Mouse (Mus musculus): Measurements from ENCODE around the gene Polk.

Polk gene
- long read RNA-seq, experiment 1, full-length matches to known transcripts = 10 of 17 reads
- long read RNA-seq, experiment 1, partial matches to known transcripts = 3 of 17 reads
- long read RNA-seq, experiment 1, other reads (novel, unspliced or antisense) = 4 of 17 reads
- long read RNA-seq, experiment 2, full-length matches to known transcripts = 2 of 10 reads
- long read RNA-seq, experiment 2, partial matches to known transcripts = 5 of 10 reads
- long read RNA-seq, experiment 2, other reads (novel, unspliced or antisense) = 3 of 10 reads

DNA sequence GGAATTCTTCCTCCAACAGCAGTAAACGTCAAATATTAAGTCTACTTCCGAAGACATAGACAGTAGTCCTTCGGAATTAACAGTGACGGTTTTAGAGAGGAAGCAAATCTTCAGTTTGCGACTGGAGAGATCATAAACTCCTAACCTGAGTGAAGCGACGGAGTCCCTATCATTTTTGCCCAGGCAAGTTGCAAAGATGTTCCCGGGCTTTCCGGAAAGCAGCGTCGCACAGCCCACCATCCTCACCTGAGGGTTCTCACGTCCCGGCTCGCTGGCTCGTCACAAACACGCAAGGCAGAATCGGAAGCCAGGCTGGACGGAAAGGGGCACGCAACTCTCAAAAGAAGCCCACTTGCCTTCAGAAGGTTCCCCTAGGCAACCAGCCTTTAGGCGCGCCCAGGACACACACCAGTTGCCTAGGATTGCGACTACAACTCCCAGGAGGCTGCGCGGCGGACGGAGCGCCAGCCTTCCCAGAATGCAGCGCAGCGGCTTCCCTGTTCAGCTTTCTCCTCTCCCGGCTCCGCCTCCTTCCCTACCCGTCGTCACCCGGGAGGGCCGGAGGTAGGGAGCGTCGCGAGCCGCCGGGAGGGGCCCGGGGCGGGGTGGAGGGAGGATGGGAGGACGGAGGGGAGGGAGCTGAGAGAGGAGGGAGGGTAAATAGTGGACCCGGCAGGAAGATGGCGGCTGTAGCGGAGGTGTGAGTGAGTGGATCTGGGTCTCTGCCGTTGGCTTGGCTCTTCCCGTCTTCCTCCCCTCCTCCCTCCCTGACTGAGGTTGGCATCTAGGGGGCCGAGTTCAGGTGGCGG lies at the start of gene Polk, which contains the start of gene Col4a3bp:
Gene Polk (minus strand): TSS at position 499 of the 809 bp plus-strand sequence.
Gene Col4a3bp (plus strand): TSS at position 538 of the 809 bp plus-strand sequence.
- intact Hi-C loops (cut with DNase I) = loop anchor here (5.0 kb wide), 2 partner anchors 50 to 110 kb away; no protein-coding TSS in a partner anchor

DNA sequence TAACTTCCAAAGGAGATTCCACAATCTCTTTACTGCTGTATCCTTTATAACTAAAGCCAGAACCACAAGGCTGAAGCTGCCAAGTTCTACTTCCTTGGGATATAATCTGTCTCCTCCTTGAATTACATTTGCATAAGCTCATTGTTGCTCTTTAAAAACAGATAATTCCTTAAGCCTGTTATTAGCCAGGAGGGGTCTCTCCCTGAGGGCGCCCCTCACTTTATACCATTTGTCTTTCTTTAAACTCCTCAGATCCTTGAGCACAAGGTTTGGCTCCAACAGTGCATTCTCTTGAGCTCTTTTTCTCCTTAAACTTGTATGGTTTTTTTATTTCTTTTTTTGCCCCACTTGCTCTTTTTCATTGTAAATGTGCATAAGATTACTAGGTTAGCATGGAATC lies 46.3 kb upstream of the Polk start:
- intact Hi-C loops (cut with DNase I) = no loop called here

DNA sequence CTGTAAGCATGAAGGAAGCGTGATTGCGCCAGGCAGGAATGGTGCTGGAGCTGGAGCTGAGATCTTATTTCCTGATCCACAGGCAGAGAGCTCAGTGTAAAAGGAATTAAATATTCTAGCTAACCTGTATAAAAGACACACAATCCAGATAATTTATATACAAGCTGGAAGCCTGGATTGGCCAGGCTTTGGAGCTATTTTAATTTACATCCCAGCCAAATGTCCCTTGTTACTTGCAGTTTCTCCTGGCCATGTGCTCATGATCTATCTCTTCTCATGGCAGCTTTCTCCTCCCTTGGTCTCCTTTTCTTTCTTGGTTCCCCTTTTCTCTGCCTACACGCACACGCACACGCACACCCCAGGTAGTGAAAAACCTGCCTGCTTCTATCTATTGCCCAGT lies 44.2 kb upstream of the Polk start:
- intact Hi-C loops (cut with DNase I) = no loop called here

DNA sequence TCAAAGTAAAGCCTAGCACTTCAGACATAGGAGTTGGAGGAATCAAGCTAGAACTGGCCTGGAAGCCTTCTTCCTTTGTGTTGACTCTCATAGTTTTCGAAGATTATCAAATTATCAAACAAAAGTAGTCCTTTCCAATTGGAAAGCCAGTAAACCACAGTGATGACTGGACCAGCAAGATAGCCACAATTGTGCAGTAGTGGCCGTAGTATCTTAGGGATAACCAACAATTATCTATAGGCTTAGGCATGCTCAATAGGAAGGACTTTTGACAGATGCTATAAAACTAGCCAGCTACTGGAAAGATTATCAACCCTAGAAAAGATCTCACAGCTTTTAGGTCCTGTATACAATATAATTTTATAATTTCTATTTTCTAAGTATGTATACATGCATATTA lies 41.8 kb upstream of the Polk start:
- intact Hi-C loops (cut with DNase I) = no loop called here

DNA sequence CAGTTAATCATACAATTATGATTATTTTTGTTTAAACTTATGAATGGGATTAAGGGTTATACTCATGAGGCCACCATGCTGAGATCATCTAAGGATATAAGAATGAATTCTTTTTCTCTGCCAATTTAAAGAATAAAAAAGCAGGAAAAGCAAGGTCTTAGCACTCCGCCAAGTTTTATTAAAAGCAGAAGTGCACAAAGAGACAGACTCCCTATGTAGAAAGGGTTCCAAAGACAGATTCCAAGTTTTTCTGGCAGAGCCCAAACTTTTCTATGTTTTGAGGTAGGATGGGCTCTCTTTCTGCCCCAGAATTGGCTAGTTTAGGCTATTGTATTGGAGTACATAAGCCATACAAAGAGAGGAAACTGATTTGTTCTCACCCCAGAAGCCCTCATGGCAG lies 37.6 kb upstream of the Polk start:
- intact Hi-C loops (cut with DNase I) = no loop called here

DNA sequence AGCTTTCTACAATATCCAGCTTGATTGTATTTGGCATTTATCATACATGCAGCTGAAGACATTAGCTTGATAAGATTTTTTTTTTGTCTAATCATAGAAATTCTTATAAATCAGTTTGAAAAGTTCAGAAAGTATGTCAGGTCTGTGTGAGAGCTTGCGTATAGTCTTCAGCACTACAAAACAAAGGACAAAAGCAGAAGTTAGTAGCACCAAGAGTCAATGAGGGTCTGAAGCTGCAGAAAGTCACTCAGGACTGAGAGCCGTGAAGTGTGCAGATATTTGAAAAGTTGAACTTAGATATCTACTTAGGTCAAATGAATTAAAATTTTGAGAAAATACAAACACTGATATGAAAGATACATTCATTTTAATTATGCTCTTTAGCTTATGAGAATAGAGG lies 36.7 kb upstream of the Polk start:
- intact Hi-C loops (cut with DNase I) = no loop called here

DNA sequence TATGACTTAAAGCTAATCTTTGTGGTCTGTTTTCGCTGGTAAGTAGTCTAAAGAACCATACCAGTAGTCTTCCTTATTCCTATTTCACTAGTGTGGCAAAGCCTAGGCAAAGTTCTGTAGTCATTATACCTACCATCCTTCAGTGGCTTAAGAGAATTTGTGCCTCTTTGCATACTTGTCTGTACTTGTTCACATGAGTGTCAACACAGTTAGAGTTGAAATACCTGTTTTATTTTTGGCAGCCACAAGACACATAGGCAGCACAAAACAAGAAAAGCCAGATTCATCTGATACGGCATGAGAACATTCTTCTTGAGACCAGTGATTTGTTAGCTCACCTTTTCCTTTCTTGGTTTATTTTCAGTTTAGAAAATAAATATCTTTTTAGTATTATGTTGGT lies 31.8 kb upstream of the Polk start:
- intact Hi-C loops (cut with DNase I) = no loop called here

DNA sequence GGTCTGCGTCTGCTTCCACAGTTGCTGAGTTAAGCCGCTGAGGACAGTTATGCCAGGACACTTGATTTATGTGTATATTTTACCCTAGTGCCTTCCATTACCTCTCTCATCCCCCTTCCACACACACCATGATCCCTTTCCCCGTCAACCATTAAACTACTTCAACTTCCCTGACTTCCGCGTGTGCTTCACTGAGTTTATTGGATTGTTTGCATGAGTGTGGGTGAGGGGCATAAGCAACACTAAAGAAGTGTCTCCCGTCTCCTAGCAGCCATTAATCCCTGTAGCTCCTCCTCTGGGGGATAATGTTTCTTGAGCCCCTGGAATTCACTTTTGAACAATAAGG lies 28.6 kb upstream of the Polk start:
- intact Hi-C loops (cut with DNase I) = no loop called here

DNA sequence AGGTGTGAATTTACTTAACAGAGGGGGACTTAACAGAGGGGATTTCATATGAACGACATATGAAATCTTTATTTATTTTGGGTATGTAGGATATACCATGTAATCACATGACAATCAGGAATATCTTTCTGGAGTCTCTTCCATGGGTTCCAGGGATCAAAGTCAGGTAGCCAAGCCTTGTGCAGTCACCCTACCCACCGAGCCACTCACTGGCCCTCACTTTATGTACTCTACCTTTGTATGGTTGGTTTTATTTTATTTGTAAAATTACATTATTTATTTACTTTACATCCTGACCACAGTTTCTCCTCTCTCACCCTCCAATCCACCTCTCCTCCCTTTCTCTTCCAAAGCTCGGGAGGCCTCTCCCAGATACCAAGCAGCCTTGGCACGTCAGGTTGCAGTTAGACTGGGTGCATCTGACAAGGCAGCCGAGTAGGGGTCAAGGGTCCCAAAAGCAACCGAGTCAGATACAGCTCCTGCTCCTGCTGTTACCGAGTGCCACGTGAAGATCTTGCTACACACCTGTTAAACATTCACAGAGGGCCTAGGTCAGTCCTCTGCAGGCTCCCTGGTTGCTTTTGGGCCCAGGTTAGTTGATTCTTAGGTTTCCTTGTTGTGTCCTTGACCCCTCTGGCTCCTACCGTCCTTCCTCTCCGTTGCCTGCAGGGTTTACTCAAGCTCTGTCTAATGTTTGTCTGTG lies 28.1 kb upstream of the Polk start:
- intact Hi-C loops (cut with DNase I) = no loop called here

DNA sequence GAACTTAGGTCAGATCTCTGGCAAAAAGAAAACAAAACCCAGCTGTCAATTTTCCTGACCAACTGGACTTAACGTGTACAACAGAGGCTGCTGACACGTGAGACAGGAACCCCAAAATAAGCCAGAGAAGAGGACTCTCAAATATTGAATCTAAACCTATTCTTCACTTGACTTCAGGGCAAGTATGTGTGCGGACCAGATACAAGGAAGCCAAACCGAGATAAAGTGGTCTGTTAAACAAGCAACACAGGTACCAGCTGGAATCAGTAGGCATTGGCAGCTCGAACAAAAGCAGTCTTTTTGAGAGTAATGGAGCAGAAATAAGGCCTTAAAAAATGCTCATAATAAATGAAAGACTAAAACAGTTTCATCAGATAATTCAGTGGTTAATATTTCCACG lies 25.6 kb upstream of the Polk start:
- intact Hi-C loops (cut with DNase I) = no loop called here

DNA sequence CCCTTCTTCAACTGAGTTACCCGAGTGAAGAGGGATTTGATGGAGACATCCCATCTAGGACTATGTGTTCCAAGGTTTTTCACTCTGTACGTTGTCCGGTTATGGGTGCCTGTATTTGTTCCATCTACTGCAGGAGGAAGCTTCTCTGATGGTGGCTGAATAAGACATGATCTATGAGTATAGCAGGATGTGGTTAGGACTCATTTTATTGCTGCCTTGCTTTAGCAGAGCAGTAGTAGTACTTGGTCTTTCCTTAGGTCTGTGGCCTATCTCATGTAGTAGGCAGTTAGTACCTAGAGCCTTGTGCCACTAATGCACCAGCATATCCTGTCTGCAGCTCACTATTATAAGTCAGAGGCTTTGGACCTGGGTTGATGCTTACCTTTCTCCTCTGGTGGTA lies 12.7 kb upstream of the Polk start:
- intact Hi-C loops (cut with DNase I) = loop anchor here (5.0 kb wide), 1 partner anchor 37 kb away; no protein-coding TSS in a partner anchor

DNA sequence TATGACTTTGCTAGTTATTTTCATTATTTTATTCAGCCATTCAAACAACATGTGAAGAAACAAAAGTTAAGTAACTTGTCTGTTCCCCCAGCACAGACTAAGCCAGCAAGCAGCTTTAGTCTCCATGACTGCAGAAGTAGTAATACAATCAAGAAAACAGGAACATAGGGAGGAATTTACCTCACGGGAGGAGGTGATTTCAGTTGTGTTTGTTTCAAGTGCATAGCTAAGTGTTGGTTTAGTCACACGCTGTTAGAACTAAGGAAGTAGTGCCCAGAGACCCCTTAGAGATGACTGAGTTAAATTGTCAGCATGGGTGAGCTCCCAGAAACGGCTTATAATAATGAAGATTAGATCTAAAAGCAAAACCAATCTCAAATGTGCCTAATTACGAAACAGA lies 5.6 kb upstream of the Polk start:
- intact Hi-C loops (cut with DNase I) = no loop called here

DNA sequence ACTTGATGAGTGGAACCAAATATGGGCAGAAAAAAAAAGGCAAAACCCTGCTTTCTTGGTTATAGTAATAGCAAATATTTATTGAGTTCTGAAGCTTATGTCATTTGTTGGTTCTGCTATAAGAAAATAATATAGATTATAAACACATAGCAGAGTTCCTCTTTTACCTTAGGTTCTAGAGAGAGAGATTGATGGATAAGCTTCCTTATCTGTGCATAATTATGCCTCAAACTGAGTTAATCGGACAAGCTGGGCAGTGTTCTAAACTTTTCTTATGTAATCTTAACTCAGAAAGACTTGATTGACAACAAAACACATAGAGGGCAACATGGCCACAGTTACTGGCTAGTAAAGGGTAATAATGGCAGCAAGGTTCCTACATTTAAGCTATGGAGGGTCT lies 4.9 kb upstream of the Polk start:
- intact Hi-C loops (cut with DNase I) = no loop called here

DNA sequence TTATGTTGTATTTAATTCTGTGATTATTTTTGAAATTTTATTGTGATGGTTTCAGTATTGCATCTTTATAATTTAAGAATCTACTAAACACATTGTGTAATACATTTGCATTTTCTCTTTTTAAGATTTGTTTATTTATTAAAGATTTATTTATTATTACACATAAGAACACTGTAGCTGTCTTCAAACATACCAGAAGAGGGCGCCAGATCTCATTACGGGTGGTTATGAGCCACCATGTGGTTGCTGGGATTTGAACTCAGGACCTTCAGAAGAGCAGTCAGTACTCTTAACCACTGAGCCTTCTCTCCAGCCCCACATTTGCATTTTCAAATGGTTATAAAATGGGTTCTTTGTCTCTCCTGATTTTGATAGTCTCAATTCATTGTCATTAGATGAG lies 2.1 kb upstream of the Polk start:
- intact Hi-C loops (cut with DNase I) = loop anchor here (5.0 kb wide), 2 partner anchors 48 to 112 kb away; no protein-coding TSS in a partner anchor

DNA sequence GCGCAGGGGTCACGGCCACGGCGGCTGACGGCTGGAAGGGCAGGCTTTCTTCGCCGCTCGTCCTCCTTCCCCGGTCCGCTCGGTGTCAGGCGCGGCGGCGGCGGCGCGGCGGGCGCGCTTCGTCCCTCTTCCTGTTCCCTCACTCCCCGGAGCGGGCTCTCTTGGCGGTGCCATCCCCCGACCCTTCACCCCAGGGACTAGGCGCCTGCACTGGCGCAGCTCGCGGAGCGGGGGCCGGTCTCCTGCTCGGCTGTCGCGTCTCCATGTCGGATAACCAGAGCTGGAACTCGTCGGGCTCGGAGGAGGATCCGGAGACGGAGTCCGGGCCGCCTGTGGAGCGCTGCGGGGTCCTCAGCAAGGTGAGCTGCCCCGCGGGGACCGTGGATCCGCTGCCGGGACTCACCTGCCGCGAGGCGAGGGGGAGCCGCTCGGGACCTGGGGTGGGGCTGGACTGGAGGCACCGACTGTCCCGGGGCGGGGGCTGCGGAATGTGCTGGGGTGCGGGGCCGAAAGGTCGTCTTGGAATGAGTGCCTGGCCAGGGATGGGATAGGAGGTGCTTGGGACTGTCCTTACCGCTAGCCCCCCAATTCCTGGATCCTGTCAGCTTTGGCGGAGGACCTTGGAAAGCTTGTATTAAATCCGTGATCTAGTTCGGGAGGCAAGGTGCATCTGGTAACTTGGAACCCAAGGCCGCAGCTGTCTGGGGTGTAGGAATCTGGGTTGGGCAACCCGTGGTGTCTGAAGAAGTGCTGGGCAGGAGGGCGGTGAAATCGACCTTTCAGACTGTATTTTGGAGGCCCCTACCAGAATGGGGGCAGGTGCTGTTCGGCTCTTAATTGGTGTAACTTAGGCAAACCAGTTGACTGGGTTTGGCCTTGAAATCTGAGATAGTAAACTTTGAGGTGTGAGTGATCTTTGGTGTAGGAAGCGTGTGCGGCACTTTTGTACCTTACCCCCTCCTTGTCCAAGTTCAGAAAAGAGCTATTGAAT lies 817 bp upstream of the Polk start:
- intact Hi-C loops (cut with DNase I) = loop anchor here (5.0 kb wide), 2 partner anchors 49 to 111 kb away; no protein-coding TSS in a partner anchor

DNA sequence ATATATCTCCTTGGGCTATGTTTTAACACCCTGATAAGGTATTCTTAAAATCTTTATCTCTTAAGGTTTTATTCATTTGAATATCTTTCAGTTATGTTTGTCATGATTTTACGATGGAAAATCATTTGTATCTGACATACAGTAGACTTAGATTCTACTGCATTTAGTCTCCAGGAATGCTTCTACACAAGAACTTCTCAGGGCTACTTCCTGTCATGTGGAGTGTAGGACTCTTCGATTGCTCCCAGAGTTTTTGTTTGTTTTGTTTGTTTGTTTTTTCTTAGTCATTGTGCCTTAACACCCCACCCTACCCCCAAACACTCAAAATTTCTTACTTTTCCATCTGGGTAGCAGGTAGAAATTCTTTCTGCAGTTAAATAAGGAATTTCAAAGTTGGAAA lies 998 bp downstream of the Polk start:
- intact Hi-C loops (cut with DNase I) = loop anchor here (5.0 kb wide), 2 partner anchors 51 to 109 kb away; no protein-coding TSS in a partner anchor

DNA sequence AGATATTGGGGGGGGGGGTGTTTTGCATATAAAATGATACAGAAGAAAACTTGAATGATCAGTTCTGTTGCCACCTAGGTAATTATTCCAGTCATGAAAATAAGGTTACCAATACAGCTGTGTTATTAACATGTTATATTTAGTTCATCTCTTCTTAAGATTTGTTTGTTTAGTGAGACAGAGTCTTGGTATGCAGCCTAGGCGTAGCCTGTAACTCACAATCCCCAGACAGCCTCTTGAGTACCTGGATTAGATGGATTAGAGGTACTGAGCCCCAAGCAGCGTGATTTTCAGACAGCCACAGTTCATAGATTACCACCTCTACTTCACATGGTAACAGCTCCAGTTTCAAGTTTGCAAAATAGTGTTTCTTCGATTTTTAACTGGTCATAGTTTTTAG lies 4.3 kb downstream of the Polk start:
- intact Hi-C loops (cut with DNase I) = no loop called here

DNA sequence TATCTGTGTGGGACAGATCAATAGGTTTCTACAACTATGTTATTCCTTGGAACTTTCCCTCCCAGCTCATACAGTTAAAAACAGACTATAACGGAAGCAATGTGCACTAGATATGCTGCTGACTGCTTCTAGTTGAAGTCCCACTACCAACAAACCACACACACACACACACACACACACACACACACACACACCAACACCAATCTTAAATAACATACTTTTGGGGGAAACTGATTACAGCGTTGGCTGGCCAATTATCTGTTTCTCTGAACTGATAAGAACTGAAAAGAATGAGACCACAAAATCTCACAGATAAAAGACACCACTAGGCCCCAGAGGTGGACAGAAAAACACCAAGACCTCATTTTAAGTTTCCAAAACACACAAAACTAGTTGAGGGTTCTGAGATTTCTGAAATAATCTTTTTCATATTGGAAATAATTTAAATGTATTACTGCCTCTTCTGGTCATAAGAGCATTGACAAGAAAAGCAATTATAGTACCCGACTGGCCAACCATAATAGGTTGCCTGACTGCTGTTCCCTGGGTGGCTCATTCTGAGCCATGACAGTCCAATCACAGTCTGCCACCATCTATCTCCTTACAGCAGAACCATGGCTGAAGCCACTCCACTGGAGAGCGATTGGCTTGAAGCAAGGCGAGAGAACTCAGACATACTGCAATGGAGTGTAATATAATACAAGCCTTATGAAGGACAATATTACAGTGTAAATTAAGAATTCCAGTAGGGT lies 5.4 kb downstream of the Polk start:
- intact Hi-C loops (cut with DNase I) = no loop called here

DNA sequence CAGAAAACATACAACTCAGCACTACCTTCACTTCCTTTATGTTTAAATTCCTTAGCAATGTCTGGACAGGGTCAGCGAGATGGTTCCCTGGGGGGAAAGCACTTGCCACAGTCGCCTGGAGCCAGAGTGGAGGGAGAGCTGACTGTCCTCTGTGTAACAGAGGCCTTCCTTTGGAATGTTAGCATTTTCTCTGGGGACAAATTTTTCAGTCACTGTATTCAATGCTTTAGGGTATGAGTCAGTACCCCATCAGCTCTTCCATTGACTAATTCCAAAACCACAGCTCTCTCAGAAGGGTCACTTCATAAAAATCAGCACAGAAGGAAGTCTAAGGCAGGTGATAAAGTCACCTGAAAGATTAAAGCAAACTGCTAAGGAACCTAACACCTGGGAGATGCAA lies 8.6 kb downstream of the Polk start:
- intact Hi-C loops (cut with DNase I) = no loop called here

DNA sequence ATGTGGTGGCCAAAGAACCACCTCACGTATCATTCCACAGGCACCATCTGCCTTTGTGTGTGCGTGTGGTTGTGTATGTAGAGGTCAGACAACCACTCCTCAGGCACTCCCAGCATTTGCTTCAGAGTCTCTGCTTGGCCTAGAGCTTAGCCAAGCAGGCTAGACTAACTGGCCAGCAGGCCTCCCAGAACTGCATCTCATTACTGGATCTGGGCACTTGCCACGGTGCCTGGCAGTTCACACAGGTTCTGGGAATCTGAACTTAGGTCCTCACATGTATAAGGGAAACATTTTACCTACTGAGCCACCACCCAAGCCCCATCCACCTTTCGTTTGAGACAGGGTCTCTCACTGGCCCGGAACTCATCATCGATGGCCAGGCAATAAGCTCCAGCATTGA lies 10.2 kb downstream of the Polk start:
- intact Hi-C loops (cut with DNase I) = no loop called here

All from adrenal gland (tissue).